Mouse (Mus musculus) MEL (cell line): ENCODE results near the gene Cmc4. TPM values are rescaled to one million over a fixed set of nuclear protein-coding genes. Genes with fewer than 3 reads are reported as not detected.

Source experiments
- DNase-seq: peaks from one replicate; pipeline ENCODE4 v3.0.0; 2011; ENCODE audit warnings: low read depth, low spot score
- H3K27ac ChIP-seq: 2 replicates; pipeline ENCODE4 v1.5.1; 2012; ENCODE audit warnings: low read depth, mild to moderate bottlenecking, control low read depth, low read length, moderate library complexity; ENCODE audit not compliant: control insufficient read depth
- H3K27me3 ChIP-seq, 2 experiments: fragments of 150-350 bp in 1 of 2; sonication (generic) in 1 of 2; 2 replicates each; pipeline ENCODE4 v1.6.1; 2012; ENCODE audit warnings: low read length in 2 of 2, mild to moderate bottlenecking in 2 of 2, improper control_type of control experiment in 1 of 2, moderate library complexity in 1 of 2; ENCODE audit not compliant: insufficient read depth in 2 of 2, control insufficient read depth in 1 of 2
- H3K36me3 ChIP-seq, 2 experiments: 2 replicates each; pipeline ENCODE4 v1.6.1; 2012 to 2014; ENCODE audit warnings: low read length in 2 of 2, improper control_type of control experiment in 1 of 2, inconsistent platforms in 1 of 2, mild to moderate bottlenecking in 1 of 2; ENCODE audit not compliant: insufficient read depth in 2 of 2, control insufficient read depth in 1 of 2
- H3K4me1 ChIP-seq, 2 experiments: fragments of 150-350 bp in 1 of 2; sonication (generic) in 1 of 2; 2 replicates each; pipeline ENCODE4 v1.6.1; 2012; ENCODE audit warnings: low read length in 2 of 2, improper control_type of control experiment in 1 of 2, mild to moderate bottlenecking in 1 of 2; ENCODE audit not compliant: insufficient read depth in 2 of 2, control insufficient read depth in 1 of 2
- H3K4me3 ChIP-seq, 2 experiments: fragments of 150-350 bp in 1 of 2; sonication (generic) in 1 of 2; 2 replicates each; pipeline ENCODE4 v1.5.1; 2012; ENCODE audit warnings: low read depth in 2 of 2, low read length in 2 of 2, mild to moderate bottlenecking in 2 of 2, moderate library complexity in 2 of 2, control low read depth in 1 of 2, improper control_type of control experiment in 1 of 2; ENCODE audit not compliant: control insufficient read depth in 1 of 2, insufficient read depth in 1 of 2
- H3K79me2 ChIP-seq: 2 replicates; pipeline ENCODE4 v1.6.1; 2012; ENCODE audit warnings: mild to moderate bottlenecking, low read length, moderate library complexity; ENCODE audit not compliant: control insufficient read depth, poor library complexity, insufficient read depth
- H3K9ac ChIP-seq: 2 replicates; pipeline ENCODE4 v1.6.1; 2012; ENCODE audit warnings: low read depth, mild to moderate bottlenecking, control low read depth, low read length, moderate library complexity; ENCODE audit not compliant: control insufficient read depth, poor library complexity, severe bottlenecking
- H3K9me3 ChIP-seq: fragments of 150-350 bp; sonication (generic); replicated peaks from 2 replicates; pipeline ENCODE4 v1.6.1; 2012; ENCODE audit warnings: mild to moderate bottlenecking, low read length, improper control_type of control experiment, moderate library complexity; ENCODE audit not compliant: insufficient read depth
- CHD1 ChIP-seq: IDR thresholded peaks from 2 replicates; pipeline ENCODE4 v1.6.1; 2012; ENCODE audit warnings: low read depth, mild to moderate bottlenecking, inconsistent platforms, low read length, improper control_type of control experiment
- CHD2 ChIP-seq: IDR thresholded peaks from 2 replicates; pipeline ENCODE4 v1.6.1; 2011; ENCODE audit warnings: low read length, improper control_type of control experiment
- CTCF ChIP-seq, 3 experiments: IDR thresholded peaks in 2 of 3; conservative IDR thresholded peaks in 1 of 3; 2 replicates each; pipeline ENCODE4 v1.5.1; 2011 to 2012; ENCODE audit warnings: low read length in 3 of 3, low read depth in 2 of 3, mild to moderate bottlenecking in 2 of 3, improper control_type of control experiment in 1 of 3, inconsistent platforms in 1 of 3, mixed read lengths in 1 of 3, moderate library complexity in 1 of 3; ENCODE audit not compliant: control insufficient read depth in 1 of 3, insufficient read depth in 1 of 3, poor library complexity in 1 of 3, severe bottlenecking in 1 of 3
- E2F4 ChIP-seq: IDR thresholded peaks from 2 replicates; pipeline ENCODE4 v1.6.1; 2011; ENCODE audit warnings: low read depth, low read length, improper control_type of control experiment, borderline replicate concordance
- ELF1 ChIP-seq: IDR thresholded peaks from 2 replicates; pipeline ENCODE4 v1.6.1; 2014; ENCODE audit warnings: low read depth, mild to moderate bottlenecking, inconsistent platforms, low read length, improper control_type of control experiment, moderate library complexity
- EP300 ChIP-seq, 2 experiments: IDR thresholded peaks; 2 replicates each; pipeline ENCODE4 v1.6.1; 2011; ENCODE audit warnings: improper control_type of control experiment in 2 of 2, low read length in 2 of 2, low read depth in 1 of 2, mild to moderate bottlenecking in 1 of 2
- ETS1 ChIP-seq: IDR thresholded peaks from 2 replicates; pipeline ENCODE4 v1.6.1; 2012; ENCODE audit warnings: low read depth, mild to moderate bottlenecking, inconsistent platforms, low read length, improper control_type of control experiment, moderate library complexity
- GABPA ChIP-seq: IDR thresholded peaks from 2 replicates; pipeline ENCODE4 v1.6.1; 2012; ENCODE audit warnings: low read depth, mild to moderate bottlenecking, inconsistent platforms, low read length, improper control_type of control experiment, moderate library complexity
- GATA1 ChIP-seq: IDR thresholded peaks from 2 replicates; pipeline ENCODE4 v1.6.1; 2011; ENCODE audit warnings: low read depth, low read length, improper control_type of control experiment
- HCFC1 ChIP-seq: IDR thresholded peaks from 2 replicates; pipeline ENCODE4 v1.6.1; 2012; ENCODE audit warnings: low read depth, mild to moderate bottlenecking, inconsistent platforms, low read length, improper control_type of control experiment, moderate library complexity
- JUND ChIP-seq: IDR thresholded peaks from 2 replicates; pipeline ENCODE4 v1.6.1; 2011; ENCODE audit warnings: low read depth, mild to moderate bottlenecking, improper control_type of control experiment, low read length
- MAFK ChIP-seq: IDR thresholded peaks from 2 replicates; pipeline ENCODE4 v1.6.1; 2011; ENCODE audit warnings: low read depth, mild to moderate bottlenecking, low read length, improper control_type of control experiment, borderline replicate concordance
- MAX ChIP-seq: IDR thresholded peaks from 2 replicates; pipeline ENCODE4 v1.6.1; 2011; ENCODE audit warnings: low read length, improper control_type of control experiment
- MAZ ChIP-seq: IDR thresholded peaks from 2 replicates; pipeline ENCODE4 v1.6.1; 2012; ENCODE audit warnings: low read depth, mild to moderate bottlenecking, inconsistent platforms, low read length, improper control_type of control experiment
- MEF2A ChIP-seq: IDR thresholded peaks from 2 replicates; pipeline ENCODE4 v1.6.1; 2014; ENCODE audit warnings: low read depth, mild to moderate bottlenecking, inconsistent platforms, low read length, improper control_type of control experiment; ENCODE audit not compliant: poor library complexity, insufficient replicate concordance, severe bottlenecking; ENCODE audit errors: extremely low read depth
- MXI1 ChIP-seq: IDR thresholded peaks from 2 replicates; pipeline ENCODE4 v1.6.1; 2011; ENCODE audit warnings: mild to moderate bottlenecking, low read depth, low read length, improper control_type of control experiment
- MYB ChIP-seq: IDR thresholded peaks from 2 replicates; pipeline ENCODE4 v1.6.1; 2011; ENCODE audit warnings: mild to moderate bottlenecking, low read depth, low read length, improper control_type of control experiment
- MYC ChIP-seq: IDR thresholded peaks from 2 replicates; pipeline ENCODE4 v1.6.1; 2011; ENCODE audit warnings: low read depth, mild to moderate bottlenecking, low read length, improper control_type of control experiment, moderate library complexity
- NELFE ChIP-seq: IDR thresholded peaks from 2 replicates; pipeline ENCODE4 v1.6.1; 2011; ENCODE audit warnings: low read depth, low read length, improper control_type of control experiment
- NRF1 ChIP-seq: IDR thresholded peaks from 2 replicates; pipeline ENCODE4 v1.6.1; 2014; ENCODE audit warnings: low read depth, mild to moderate bottlenecking, inconsistent platforms, low read length, improper control_type of control experiment, moderate library complexity; ENCODE audit not compliant: poor library complexity, insufficient read depth, severe bottlenecking
- POLR2A ChIP-seq, 2 experiments: IDR thresholded peaks; 2 replicates each; pipeline ENCODE4 v1.6.1; 2011 to 2012; ENCODE audit warnings: low read length in 2 of 2, mild to moderate bottlenecking in 2 of 2, control low read depth in 1 of 2, improper control_type of control experiment in 1 of 2, low read depth in 1 of 2, moderate library complexity in 1 of 2; ENCODE audit not compliant: control insufficient read depth in 1 of 2, insufficient read depth in 1 of 2, poor library complexity in 1 of 2
- POLR2AphosphoS2 ChIP-seq: IDR thresholded peaks from 2 replicates; pipeline ENCODE4 v1.6.1; 2011; ENCODE audit warnings: low read length, improper control_type of control experiment
- POLR2AphosphoS5 ChIP-seq: IDR thresholded peaks from 2 replicates; pipeline ENCODE4 v1.6.1; 2012; ENCODE audit warnings: low read depth, borderline replicate concordance, mild to moderate bottlenecking, inconsistent platforms, low read length, moderate library complexity, mixed read lengths
- RAD21 ChIP-seq: IDR thresholded peaks from 2 replicates; pipeline ENCODE4 v1.6.1; 2011; ENCODE audit warnings: mild to moderate bottlenecking, low read depth, low read length, improper control_type of control experiment
- SIN3A ChIP-seq: IDR thresholded peaks from 2 replicates; pipeline ENCODE4 v1.6.1; 2012; ENCODE audit warnings: low read length, improper control_type of control experiment, inconsistent platforms
- SMC3 ChIP-seq: IDR thresholded peaks from 2 replicates; pipeline ENCODE4 v1.6.1; 2011; ENCODE audit warnings: low read depth, low read length, improper control_type of control experiment
- TAL1 ChIP-seq: IDR thresholded peaks from 2 replicates; pipeline ENCODE4 v1.6.1; 2012; ENCODE audit warnings: mild to moderate bottlenecking, inconsistent platforms, low read length, moderate library complexity, mixed read lengths
- TBP ChIP-seq: IDR thresholded peaks from 2 replicates; pipeline ENCODE4 v1.8.0; 2011; ENCODE audit warnings: low read depth, low read length, improper control_type of control experiment
- TCF12 ChIP-seq: IDR thresholded peaks from 2 replicates; pipeline ENCODE4 v1.6.1; 2014; ENCODE audit warnings: low read depth, mild to moderate bottlenecking, inconsistent platforms, low read length, improper control_type of control experiment, moderate library complexity
- UBTF ChIP-seq: IDR thresholded peaks from 2 replicates; pipeline ENCODE4 v1.6.1; 2012; ENCODE audit warnings: low read depth, mild to moderate bottlenecking, inconsistent platforms, low read length, improper control_type of control experiment, moderate library complexity, borderline replicate concordance; ENCODE audit not compliant: insufficient read depth
- USF1 ChIP-seq: IDR thresholded peaks from 2 replicates; pipeline ENCODE4 v1.6.1; 2014; ENCODE audit warnings: low read depth, mild to moderate bottlenecking, inconsistent platforms, low read length, improper control_type of control experiment, moderate library complexity
- USF2 ChIP-seq, 2 experiments: IDR thresholded peaks; 2 replicates each; pipeline ENCODE4 v1.6.1; 2011 to 2012; ENCODE audit warnings: improper control_type of control experiment in 2 of 2, low read length in 2 of 2, borderline replicate concordance in 1 of 2, inconsistent platforms in 1 of 2, low read depth in 1 of 2, mild to moderate bottlenecking in 1 of 2; ENCODE audit not compliant: insufficient read depth in 1 of 2
- ZC3H11A ChIP-seq: IDR thresholded peaks from 2 replicates; pipeline ENCODE4 v1.6.1; 2012; ENCODE audit warnings: low read depth, mild to moderate bottlenecking, inconsistent platforms, low read length, improper control_type of control experiment
- ZKSCAN1 ChIP-seq: IDR thresholded peaks from 2 replicates; pipeline ENCODE4 v1.6.1; 2012; ENCODE audit warnings: low read depth, mild to moderate bottlenecking, inconsistent platforms, low read length, improper control_type of control experiment, moderate library complexity
- ZMIZ1 ChIP-seq: IDR thresholded peaks from 2 replicates; pipeline ENCODE4 v1.6.1; 2012; ENCODE audit warnings: low read depth, mild to moderate bottlenecking, inconsistent platforms, low read length, improper control_type of control experiment, moderate library complexity
- ZNF384 ChIP-seq: IDR thresholded peaks from 2 replicates; pipeline ENCODE4 v1.6.1; 2012; ENCODE audit warnings: low read depth, mild to moderate bottlenecking, inconsistent platforms, low read length, improper control_type of control experiment
- polyA plus RNA-seq, 2 experiments: library from polyadenylated mRNA; stranded (reverse) in 1 of 2; unstranded in 1 of 2; fragments of >175 nt in 1 of 2; fragments of >200 nt in 1 of 2; gene quantifications; 2 replicates each; pipeline versions ENCODE4 v1.2.1 to v1.2.4; 2012; ENCODE audit warnings: low replicate concordance in 2 of 2, low read depth in 1 of 2; ENCODE audit not compliant: insufficient read length in 2 of 2, insufficient read depth in 1 of 2, missing spikeins in 1 of 2
- total RNA-seq: library from RNA; depleted of rRNA; stranded (reverse); fragments of 300-350 nt; gene quantifications from 2 replicates; pipeline ENCODE4 v1.2.3, GENCODE M21; 2012

The Cmc4 gene
- total and polyA plus RNA-seq, 3 experiments, result 10.6 to 10.7 TPM; not detected in 1

- H3K4me1 ChIP-seq, result peaks cover 3 to 4% of the 10 kb centered on the region in 2 experiments
- no peaks in the 10 kb centered on the region for H3K27me3 ChIP-seq
- H3K9ac ChIP-seq, result peak within 1 kb of the TSS; percentile 97
- peak within 1 kb of the TSS; percentile 85 to 86 for H3K4me3 ChIP-seq
- peaks cover 10% of the 10 kb centered on the region for H3K79me2 ChIP-seq
- H3K27ac ChIP-seq, result peak within 1 kb of the TSS; percentile 97
- H3K9me3 ChIP-seq, result no peaks in the 10 kb centered on the region
- DNase-seq, result peak; percentile 92
- H3K36me3 ChIP-seq, result peaks cover 0 to 11% of the 10 kb centered on the region in 2 experiments; a peak in 2 of 4 replicates
- TF ChIP-seq CHD1 (no peak), TCF12 (peak; percentile 62), MAZ (peak; percentile 77; the same call in 1 of the 2 replicates), EP300 (IDR thresholded peaks at IDR 0.05; ENCODE audit: low read depth in 1 of 2, low read length in 2 of 2) (peak; percentile 17 to 40; a peak in 2 of 4 replicates), MYB (peak; percentile 20; the same call in 1 of the 2 replicates), NRF1 (peak; percentile 38; the same call in 1 of the 2 replicates), HCFC1 (peak; percentile 74), ZC3H11A (no peak), MYC (no peak; the same call in 1 of the 2 replicates), MAFK (no peak), POLR2AphosphoS2 (peak; percentile 69; the same call in 1 of the 2 replicates), ZKSCAN1 (no peak), MAX (peak; percentile 73), USF2 (IDR thresholded peaks at IDR 0.05; ENCODE audit: borderline replicate concordance in 1 of 2, insufficient read depth in 1 of 2, low read depth in 1 of 2, low read length in 2 of 2) (no peak), GABPA (no peak), MEF2A (no peak), TAL1 (no peak), ELF1 (peak; percentile 71; the same call in 1 of the 2 replicates), NELFE (peak; percentile 82), GATA1 (peak; percentile 32; the same call in 1 of the 2 replicates), UBTF (no peak), USF1 (peak; percentile 72), JUND (no peak), CTCF (IDR thresholded peaks at IDR 0.05 in 2 of 3, conservative IDR thresholded peaks at IDR 0.05 in 1 of 3; ENCODE audit: control insufficient read depth in 1 of 3, insufficient read depth in 1 of 3, low read depth in 2 of 3, low read length in 3 of 3, poor library complexity in 1 of 3, severe bottlenecking in 1 of 3) (no peak), ZMIZ1 (peak; percentile 84), SMC3 (no peak), RAD21 (no peak), POLR2AphosphoS5 (no peak), TBP (peak; percentile 79), MXI1 (peak; percentile 27), ZNF384 (no peak), CHD2 (peak; percentile 93), POLR2A (IDR thresholded peaks at IDR 0.05; ENCODE audit: control insufficient read depth in 1 of 2, insufficient read depth in 1 of 2, low read depth in 1 of 2, low read length in 2 of 2, poor library complexity in 1 of 2) (peak; percentile 32 to 84; a peak in 3 of 4 replicates), ETS1 (peak; percentile 77), E2F4 (no peak), SIN3A (peak; percentile 60)
Measured at GRCm38 (mm10) chrX:75382195-75382771, 34.1 kb downstream of the Cmc4 start, which contains the start of the genes Fundc2 and F8. Gene Fundc2 (plus strand): TSS chrX:75382399. Gene F8 (minus strand): TSS chrX:75382615.
